In the genomic region with DNA sequence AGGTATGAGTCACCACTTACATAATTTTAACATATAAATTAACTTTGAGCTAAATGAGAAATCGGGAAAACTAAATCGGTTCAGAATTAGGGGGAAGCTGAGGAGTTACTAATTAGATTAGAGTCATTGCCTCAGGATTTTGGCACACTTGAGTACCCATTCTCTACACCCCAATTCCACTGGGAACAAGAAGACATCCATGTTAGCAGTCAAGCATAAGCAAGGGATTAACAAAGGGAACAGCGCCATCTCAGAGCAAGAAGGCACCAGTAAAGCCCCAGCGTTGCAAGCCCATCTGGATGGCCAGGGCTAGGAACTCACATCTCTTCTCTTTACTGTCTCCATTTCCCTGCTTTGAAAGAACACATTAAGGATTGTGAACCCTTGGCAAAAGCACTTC, we compare ENCODE assay signal across 23 mouse cellular contexts. TPM values are rescaled to one million over a fixed set of nuclear protein-coding genes. Genes with fewer than 3 reads are reported as not detected.
DNase-seq lines count a peak whose midpoint lies in the region; ATAC-seq and TF ChIP-seq lines count a peak whose summit lies in the region.
"Had no signal": no experiment of that assay in that cellular context is flagged by ENCODE, and none has a peak within 500 bp of the region (broad histone marks: within the 10 kb centered on the region; RNA-seq: fewer than 3 reads in every experiment).

No protein-coding gene starts in this region.

- peak; percentile 72 for ATAC-seq in hindbrain, embryonic 16.5 days
- ATAC-seq in hindbrain, embryonic 13.5 days (ENCODE audit: low FRiP score): no peak
- no peak for ATAC-seq in midbrain, postnatal 0 days (ENCODE audit: low FRiP score)
- ATAC-seq in midbrain, embryonic 11.5 days (ENCODE audit: low FRiP score): no peak
- ATAC-seq: activated CD4-positive, CD25-positive, alpha-beta regulatory T cell, adult 4 months; forebrain, embryonic 13.5 days; forebrain, embryonic 16.5 days; intestine, embryonic 15.5 days had no signal

- H3K4me2 ChIP-seq in hindbrain, embryonic 16.5 days (ENCODE audit: low read length): no peak overlapping the region
- H3K4me2 ChIP-seq in hindbrain, embryonic 13.5 days: no peak overlapping the region
- H3K4me2 ChIP-seq in midbrain, postnatal 0 days (ENCODE audit: low read depth, low read length, poor library complexity, severe bottlenecking): no peak overlapping the region
- no peak overlapping the region for H3K4me2 ChIP-seq in midbrain, embryonic 11.5 days
- H3K4me2 ChIP-seq: embryonic facial prominence, embryonic 12.5 days; embryonic facial prominence, embryonic 15.5 days; forebrain, embryonic 13.5 days; heart, embryonic 11.5 days; hindbrain, embryonic 14.5 days; intestine, embryonic 15.5 days had no signal

- no peak for TF ChIP-seq CTCF in midbrain, postnatal 0 days (IDR thresholded peaks at IDR 0.05)

- peak; percentile 38 to 53 for DNase-seq in cerebellum, postnatal 10 days
- DNase-seq in cerebellum, adult 11-12 months: no peak
- DNase-seq in midbrain, postnatal 0 days (ENCODE audit: low spot score): peak; percentile 72
- no peak for DNase-seq in midbrain, embryonic 11.5 days (ENCODE audit: low spot score, missing footprints)
- DNase-seq in kidney, postnatal 25 days: no peak
- DNase-seq in kidney, postnatal 14 days: no peak
- DNase-seq: adrenal gland, adult 8-10 months; adrenal gland, postnatal 25 days; cerebellum, adult 8-10 months; cerebellum, postnatal 25 days; gastrocnemius, postnatal 10 days; gastrocnemius, postnatal 36 days; heart, adult 11 months had no signal

- no peaks in the 10 kb centered on the region for H3K4me1 ChIP-seq in hindbrain, embryonic 16.5 days (ENCODE audit: control insufficient read depth, insufficient read depth, low read depth, low read length)
- H3K4me1 ChIP-seq in hindbrain, embryonic 13.5 days (replicated peaks): peaks cover 2% of the 10 kb centered on the region; the same call in 1 of the 2 replicates
- H3K4me1 ChIP-seq in midbrain, postnatal 0 days (ENCODE audit: insufficient read depth, low read length): no peaks in the 10 kb centered on the region
- H3K4me1 ChIP-seq in midbrain, embryonic 11.5 days (ENCODE audit: control insufficient read depth, insufficient read depth, low read length): no peaks in the 10 kb centered on the region
- H3K4me1 ChIP-seq: embryonic facial prominence, embryonic 12.5 days; forebrain, embryonic 13.5 days; intestine, embryonic 15.5 days had no signal

- H3K27me3 ChIP-seq in hindbrain, embryonic 16.5 days (replicated peaks; ENCODE audit: control insufficient read depth, insufficient read depth, low read length): no peaks in the 10 kb centered on the region
- H3K27me3 ChIP-seq in hindbrain, embryonic 13.5 days: no peaks in the 10 kb centered on the region
- H3K27me3 ChIP-seq in midbrain, postnatal 0 days (ENCODE audit: insufficient read depth, low read length): no peaks in the 10 kb centered on the region
- no peaks in the 10 kb centered on the region for H3K27me3 ChIP-seq in midbrain, embryonic 11.5 days (ENCODE audit: control insufficient read depth, insufficient read depth, low read length)
- H3K27me3 ChIP-seq: embryonic facial prominence, embryonic 12.5 days; embryonic facial prominence, embryonic 15.5 days; forebrain, embryonic 13.5 days; intestine, embryonic 15.5 days had no signal

- H3K9ac ChIP-seq in hindbrain, embryonic 16.5 days (ENCODE audit: low read depth, low read length): no peak overlapping the region
- no peak overlapping the region for H3K9ac ChIP-seq in hindbrain, embryonic 13.5 days
- H3K9ac ChIP-seq in midbrain, postnatal 0 days (replicated peaks; ENCODE audit: low read length, poor library complexity, severe bottlenecking): no peak overlapping the region
- H3K9ac ChIP-seq in midbrain, embryonic 11.5 days (ENCODE audit: low read length): no peak overlapping the region
- H3K9ac ChIP-seq: embryonic facial prominence, embryonic 12.5 days; embryonic facial prominence, embryonic 15.5 days; forebrain, embryonic 13.5 days; hindbrain, embryonic 14.5 days; intestine, embryonic 15.5 days had no signal

- H3K27ac ChIP-seq in hindbrain, embryonic 16.5 days (ENCODE audit: low read depth, low read length): no peak overlapping the region
- no peak overlapping the region for H3K27ac ChIP-seq in hindbrain, embryonic 13.5 days
- no peak overlapping the region for H3K27ac ChIP-seq in midbrain, postnatal 0 days (ENCODE audit: low read depth, low read length)
- H3K27ac ChIP-seq in midbrain, embryonic 11.5 days (ENCODE audit: low read depth, low read length): no peak overlapping the region
- H3K27ac ChIP-seq: embryonic facial prominence, embryonic 12.5 days; embryonic facial prominence, embryonic 15.5 days; forebrain, embryonic 13.5 days; hindbrain, embryonic 14.5 days; intestine, embryonic 15.5 days had no signal

- H3K9me3 ChIP-seq in hindbrain, embryonic 16.5 days (ENCODE audit: control insufficient read depth, low read length): no peaks in the 10 kb centered on the region
- H3K9me3 ChIP-seq in hindbrain, embryonic 13.5 days: no peaks in the 10 kb centered on the region
- H3K9me3 ChIP-seq in midbrain, postnatal 0 days (ENCODE audit: low read length): no peaks in the 10 kb centered on the region
- H3K9me3 ChIP-seq in midbrain, embryonic 11.5 days (ENCODE audit: control insufficient read depth, low read length): no peaks in the 10 kb centered on the region
- H3K9me3 ChIP-seq: embryonic facial prominence, embryonic 12.5 days; embryonic facial prominence, embryonic 15.5 days; forebrain, embryonic 13.5 days; intestine, embryonic 15.5 days had no signal

- 63% methylated on average over 4 of the region's 4 CpGs for WGBS in hindbrain, embryonic 16.5 days
- WGBS in hindbrain, embryonic 13.5 days: 69% methylated on average over 4 of the region's 4 CpGs
- whole genome bisulfite sequencing in midbrain, postnatal 0 days: 64% methylated on average over 4 of the region's 4 CpGs
- 72% methylated on average over 4 of the region's 4 CpGs for WGBS in midbrain, embryonic 11.5 days

- no peaks in the 10 kb centered on the region for H3K36me3 ChIP-seq in hindbrain, embryonic 16.5 days (ENCODE audit: control insufficient read depth, insufficient read depth, low read length)
- H3K36me3 ChIP-seq in hindbrain, embryonic 13.5 days: no peaks in the 10 kb centered on the region
- H3K36me3 ChIP-seq in midbrain, postnatal 0 days (ENCODE audit: insufficient read depth, low read length): no peaks in the 10 kb centered on the region
- H3K36me3 ChIP-seq in midbrain, embryonic 11.5 days (ENCODE audit: control insufficient read depth, insufficient read depth, low read length): no peaks in the 10 kb centered on the region
- H3K36me3 ChIP-seq: embryonic facial prominence, embryonic 12.5 days; embryonic facial prominence, embryonic 15.5 days; intestine, embryonic 15.5 days had no signal

- H3K4me3 ChIP-seq in hindbrain, embryonic 16.5 days (ENCODE audit: low read length): no peak overlapping the region
- no peak overlapping the region for H3K4me3 ChIP-seq in hindbrain, embryonic 13.5 days
- no peak overlapping the region for H3K4me3 ChIP-seq in midbrain, postnatal 0 days (ENCODE audit: low read depth, low read length)
- no peak overlapping the region for H3K4me3 ChIP-seq in midbrain, embryonic 11.5 days (ENCODE audit: low read depth, low read length)
- H3K4me3 ChIP-seq: embryonic facial prominence, embryonic 12.5 days; embryonic facial prominence, embryonic 15.5 days; forebrain, embryonic 13.5 days; intestine, embryonic 15.5 days had no signal

RNA-seq across cellular contexts. Expression of a gene that starts 38.8 kb away (rescaled TPM):
- 72.8 and 75.4 TPM in 2 replicates for polyA plus RNA-seq in hindbrain, embryonic 16.5 days (2015; fragmentation: Nextera tagmentation; extraction: Ambion mirVana)
- 75.4 and 80.9 TPM in 2 replicates for polyA plus RNA-seq in hindbrain, embryonic 13.5 days (2015; fragmentation: Nextera tagmentation; extraction: Ambion mirVana)
- 24.7 and 48.9 TPM in 2 replicates for total RNA-seq in midbrain, postnatal 0 days (2014; rRNA removed)
- polyA plus RNA-seq in midbrain, postnatal 0 days (2015; fragmentation: Nextera tagmentation; extraction: Ambion mirVana): 85.6 and 88.2 TPM in 2 replicates
- polyA plus RNA-seq in midbrain, embryonic 11.5 days (2014; fragmentation: Nextera tagmentation; extraction: Ambion mirVana): 215 and 220 TPM in 2 replicates

Comparison
In these comparisons a context has a peak if more than half of its experiments do, and no peak if none do; other contexts are left out.
1. DNase-seq: peak in cerebellum, postnatal 10 days (2 of 2) and midbrain, postnatal 0 days (single experiment); none in cerebellum, adult 11-12 months (single experiment), midbrain, embryonic 11.5 days (single experiment), kidney, postnatal 25 days (0 of 2) and kidney, postnatal 14 days (single experiment).